ENCODE assay signal across 10 mouse cellular contexts in the genomic region with DNA sequence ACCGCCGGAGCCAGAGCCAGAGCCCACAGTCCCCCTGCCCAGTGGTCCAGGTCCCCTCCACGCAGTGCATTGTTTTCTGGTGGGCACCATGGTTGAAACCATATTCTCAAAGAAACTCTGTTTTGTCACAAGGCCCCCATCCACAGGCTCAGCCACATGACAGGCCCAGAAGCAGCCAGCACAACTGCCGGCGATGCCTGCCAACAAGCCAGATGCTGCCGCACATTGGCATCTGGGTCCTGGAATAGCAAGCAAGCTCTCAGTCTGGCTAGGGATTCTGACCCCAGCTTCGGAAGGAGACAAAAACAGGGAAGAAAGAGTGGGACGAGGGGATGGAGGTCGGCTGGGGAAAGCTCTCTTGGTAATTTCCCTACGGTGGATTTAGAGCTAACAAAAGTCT.
DNase-seq lines count a peak whose midpoint lies in the region; ATAC-seq and TF ChIP-seq lines count a peak whose summit lies in the region.
"Had no signal": no experiment of that assay in that cellular context is flagged by ENCODE, and none has a peak within 500 bp of the region (broad histone marks: within the 10 kb centered on the region; RNA-seq: fewer than 3 reads in every experiment).

No protein-coding gene starts in this region.

- WGBS in hindbrain, embryonic 14.5 days: 71% methylated on average over 10 of the region's 10 CpGs

- TF ChIP-seq POLR2A in brain, embryonic 14.5 days (IDR thresholded peaks at IDR 0.05; ENCODE audit: borderline replicate concordance, extremely low read depth, insufficient read depth, insufficient read length, poor library complexity, severe bottlenecking): no peak

- DNase-seq in gastrocnemius, postnatal 10 days: peak; percentile 40
- DNase-seq in gastrocnemius, postnatal 25 days: no peak
- peak; percentile 66 for DNase-seq in brain, embryonic 14.5 days (ENCODE audit: low read depth)
- DNase-seq in hindbrain, embryonic 14.5 days (ENCODE audit: low spot score): peak; percentile 51
- peak; percentile 69 for DNase-seq in left cerebral cortex, postnatal 4 days
- DNase-seq in kidney, postnatal 36 days: no peak
- no peak for DNase-seq in Muller cell, postnatal 12 days (ENCODE audit: inconsistent ontology term)
- DNase-seq: lung, adult 2 months had no signal

- no peak overlapping the region for H3K4me2 ChIP-seq in hindbrain, embryonic 14.5 days (replicated peaks)

- H3K4me3 ChIP-seq in hindbrain, embryonic 14.5 days (replicated peaks; ENCODE audit: low read length): no peak overlapping the region
- H3K4me3 ChIP-seq: myocyte had no signal

- ATAC-seq in hindbrain, embryonic 14.5 days (ENCODE audit: low FRiP score): no peak
- no peak for ATAC-seq in megakaryocyte progenitor cell, adult 5-6 weeks (replicated peaks; ENCODE audit: poor library complexity)

- no peaks in the 10 kb centered on the region for H3K27me3 ChIP-seq in hindbrain, embryonic 14.5 days (ENCODE audit: control insufficient read depth, insufficient read depth, low read length)

- H3K9me3 ChIP-seq in hindbrain, embryonic 14.5 days (ENCODE audit: control insufficient read depth, low read length): 0 out of 2 replicates have a peak, but pooled peaks cover 5% of the 10 kb centered on the region

- H3K4me1 ChIP-seq in hindbrain, embryonic 14.5 days (replicated peaks; ENCODE audit: control insufficient read depth, insufficient read depth, low read length): no peaks in the 10 kb centered on the region

- no peak overlapping the region for H3K9ac ChIP-seq in hindbrain, embryonic 14.5 days

- intact Hi-C loops in left cerebral cortex, postnatal 4 days (cut with DNase I): no loop called here

- peak overlapping the region; percentile 50 for H3K27ac ChIP-seq in hindbrain, embryonic 14.5 days

- H3K36me3 ChIP-seq in hindbrain, embryonic 14.5 days (replicated peaks; ENCODE audit: control insufficient read depth, insufficient read depth): no peaks in the 10 kb centered on the region

- no peak for TF ChIP-seq CTCF in brain, embryonic 14.5 days (IDR thresholded peaks at IDR 0.05; ENCODE audit: borderline replicate concordance, extremely low read depth, insufficient read depth, insufficient read length)

Comparison
In these comparisons a context has a peak if more than half of its experiments do, and no peak if none do; other contexts are left out.
1. DNase-seq: peak in gastrocnemius, postnatal 10 days (single experiment), brain, embryonic 14.5 days (single experiment), hindbrain, embryonic 14.5 days (single experiment) and left cerebral cortex, postnatal 4 days (single experiment); none in gastrocnemius, postnatal 25 days (single experiment), kidney, postnatal 36 days (0 of 2) and Muller cell, postnatal 12 days (single experiment).